Mouse (Mus musculus): ENCODE measurements around the gene Mmp27.

The Mmp27 gene

DNA sequence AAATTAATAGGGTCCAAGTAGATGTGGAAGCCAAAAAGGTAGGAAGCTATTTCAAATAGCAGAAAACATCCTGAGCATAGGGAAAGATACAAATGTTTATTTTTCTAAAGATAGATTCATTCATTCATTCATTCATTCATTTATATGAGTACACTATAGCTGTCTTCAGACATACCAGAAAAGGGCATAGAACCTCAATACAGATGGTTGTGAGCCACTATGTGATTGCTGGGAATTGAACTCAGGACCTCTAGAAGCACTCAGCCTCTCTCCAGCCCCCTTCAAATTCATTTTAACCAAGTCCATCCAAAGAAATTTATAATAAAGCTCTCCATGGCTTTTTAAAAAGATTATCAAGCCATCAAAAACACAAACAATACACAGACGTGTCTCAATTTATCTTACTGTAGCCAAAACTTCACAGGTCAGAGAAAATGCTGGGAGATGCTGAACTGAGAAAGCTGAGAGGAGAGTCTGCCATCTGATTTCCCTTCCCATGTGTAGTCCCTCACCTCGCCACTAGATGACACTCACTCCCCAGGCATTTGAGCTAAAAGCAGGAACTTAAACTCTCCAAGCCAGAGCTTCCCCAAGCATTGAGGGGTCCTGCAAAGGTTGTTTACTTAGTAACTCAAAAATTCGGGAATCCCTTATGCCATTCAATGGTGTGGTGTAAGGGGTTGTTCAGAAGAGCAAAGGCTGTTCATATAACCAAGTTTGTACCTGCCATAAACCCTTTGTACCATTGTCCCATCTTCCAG, 32.0 kb downstream of the Mmp27 start:
- DNase-seq (ENCODE audit: low spot score), result peak; percentile 71

GRCm38 (mm10) chr9:7604005-7604404, 32.8 kb downstream of the Mmp27 start:
- DNase-seq (ENCODE audit: low spot score), result no peak

DNA sequence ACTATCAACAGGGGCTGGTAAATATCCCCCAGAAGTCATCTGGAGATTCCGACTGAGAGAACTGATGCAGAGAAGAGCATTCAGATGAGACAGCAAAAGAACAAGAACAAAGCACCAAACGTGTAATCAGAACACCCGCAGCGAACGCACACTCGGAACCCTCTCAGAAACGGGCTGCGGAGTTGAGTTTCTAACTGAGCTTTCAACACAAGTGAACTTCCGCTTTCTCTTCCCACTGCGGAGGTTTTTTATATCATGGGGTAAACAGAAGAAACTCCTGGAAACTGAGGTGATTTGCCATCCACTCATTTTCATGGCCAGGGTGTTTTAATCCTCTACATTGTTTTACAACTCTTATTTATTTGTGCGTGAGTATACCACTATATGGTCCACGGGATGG, 34.4 kb downstream of the Mmp27 start:
- no peak for DNase-seq (ENCODE audit: low spot score)

- DNase-seq (ENCODE audit: low spot score), result no peak
Observed at GRCm38 (mm10) chr9:7622582-7622981, 51.4 kb downstream of the Mmp27 start.

DNA sequence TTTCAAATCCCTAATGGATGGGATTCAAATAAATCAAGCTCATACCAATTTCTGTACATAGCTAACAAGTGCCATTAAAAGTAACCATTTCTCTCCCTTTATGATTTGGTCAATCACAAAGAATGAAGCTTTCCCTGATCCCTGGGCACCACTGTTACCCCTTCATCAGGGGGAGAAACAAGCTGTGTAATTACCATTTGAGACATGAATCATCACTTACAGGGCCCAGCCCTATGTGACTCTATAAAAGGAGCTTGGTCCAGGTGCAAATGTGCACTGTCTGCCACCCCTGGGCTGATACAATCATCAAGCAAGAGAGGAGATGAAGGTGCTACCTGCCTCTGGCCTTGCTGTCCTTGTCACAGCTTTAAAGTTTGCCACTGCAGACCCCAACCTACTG, 56.7 kb downstream of the Mmp27 start, which contains the start of gene Mmp20:
Gene Mmp20 (plus strand): TSS at position 301 of the 400 bp plus-strand sequence.
- no peak for DNase-seq (ENCODE audit: low spot score)

Data from layer of hippocampus, adult 11-12 months (tissue).